Mouse (Mus musculus) testis, adult 2 months (tissue): ENCODE results near the gene Gp6. TPM values are rescaled to one million over a fixed set of nuclear protein-coding genes. Genes with fewer than 3 reads are reported as not detected.

Source experiments
- H3K27ac ChIP-seq: fragments of 200-500 bp; 2 replicates; pipeline ENCODE4 v1.5.1; 2012; ENCODE audit warnings: low read depth, low read length; ENCODE audit not compliant: control insufficient read depth, insufficient read depth
- H3K27me3 ChIP-seq: fragments of 200-500 bp; 2 replicates; pipeline ENCODE4 v1.6.1; 2012; ENCODE audit warnings: mild to moderate bottlenecking, low read length, moderate library complexity; ENCODE audit not compliant: control insufficient read depth, insufficient read depth
- H3K36me3 ChIP-seq: fragments of 200-500 bp; 2 replicates; pipeline ENCODE4 v1.6.1; 2012; ENCODE audit warnings: mild to moderate bottlenecking, low read length; ENCODE audit not compliant: control insufficient read depth, insufficient read depth
- H3K4me1 ChIP-seq: fragments of 200-500 bp; 2 replicates; pipeline ENCODE4 v1.6.1; 2012; ENCODE audit warnings: low read length; ENCODE audit not compliant: control insufficient read depth, insufficient read depth
- H3K4me3 ChIP-seq: fragments of 200-500 bp; 2 replicates; pipeline ENCODE4 v1.5.1; 2012; ENCODE audit warnings: low read depth, mild to moderate bottlenecking, low read length, moderate library complexity, mixed read lengths; ENCODE audit not compliant: control insufficient read depth
- CTCF ChIP-seq: fragments of 200-500 bp; IDR thresholded peaks from 2 replicates; pipeline ENCODE4 v1.5.1; 2012; ENCODE audit warnings: low read depth, mild to moderate bottlenecking, inconsistent platforms, low read length, moderate library complexity; ENCODE audit not compliant: control insufficient read depth, insufficient read depth, insufficient replicate concordance
- POLR2A ChIP-seq: fragments of 200-500 bp; IDR thresholded peaks from 2 replicates; pipeline ENCODE4 v1.6.1; 2012; ENCODE audit warnings: low read depth, mild to moderate bottlenecking, inconsistent platforms, low read length, moderate library complexity; ENCODE audit not compliant: control insufficient read depth
- polyA plus RNA-seq: library from polyadenylated mRNA; depleted of rRNA; stranded (reverse); fragments of >200 nt; gene quantifications from 2 replicates; pipeline ENCODE4 v1.2.3, GENCODE M21; 2012; rRNA removed

The Gp6 gene
- 0.13 and 0.17 TPM in 2 replicates for polyA plus RNA-seq

DNA sequence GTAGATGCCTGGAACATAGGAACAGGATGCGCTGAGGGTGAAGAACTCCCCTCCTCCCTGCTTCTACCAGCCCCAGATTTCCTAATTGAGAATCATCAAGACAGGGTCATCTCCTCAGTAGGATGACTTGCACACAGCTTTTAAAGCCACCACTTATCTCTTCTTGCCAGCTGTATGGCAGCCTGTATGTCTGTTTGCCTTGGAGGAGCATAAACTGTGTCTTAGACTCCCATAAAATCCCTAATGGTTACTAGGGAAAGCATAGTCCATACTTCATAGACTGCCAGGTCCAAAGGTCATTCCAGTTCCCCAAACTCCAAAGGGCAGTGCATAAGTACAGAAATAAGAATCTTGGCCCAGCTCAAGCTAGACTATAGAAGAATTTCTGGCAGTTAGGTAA lies at the start of gene Gp6:
Gene Gp6, minus strand, starts transcription at position 15 of the 400 bp plus-strand sequence.
- no peaks in the 10 kb centered on the region for H3K27me3 ChIP-seq
- TF ChIP-seq POLR2A (no peak), CTCF (no peak)
- no peak within 1 kb of the TSS for H3K27ac ChIP-seq
- H3K36me3 ChIP-seq: no peaks in the 10 kb centered on the region
- H3K4me3 ChIP-seq: no peak within 1 kb of the TSS
- H3K4me1 ChIP-seq: no peaks in the 10 kb centered on the region

DNA sequence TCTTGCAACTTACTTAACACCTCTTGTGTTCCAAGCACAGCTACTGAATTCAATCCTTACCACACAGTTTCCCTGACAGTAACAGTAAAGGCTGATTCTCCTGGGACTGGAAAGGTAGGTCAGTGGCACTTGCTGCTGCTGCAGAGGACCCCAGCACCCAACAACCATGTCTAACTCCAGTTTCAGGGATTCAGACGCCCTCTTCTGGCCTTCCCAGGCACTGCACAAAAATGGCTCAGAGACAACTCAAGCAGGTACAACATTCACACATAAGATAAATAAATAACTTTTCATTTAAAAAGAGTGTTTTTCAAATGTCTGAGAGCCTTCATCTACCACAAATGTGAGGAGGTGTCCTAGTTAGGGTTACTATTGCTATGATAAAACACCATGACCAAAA lies 49.6 kb upstream of the Gp6 start:
- Histone ChIP-seq H3K27me3 (no peaks in the 10 kb centered on the region), H3K4me1 (peaks cover 3% of the 10 kb centered on the region)

GRCm38 (mm10) chr7:4445216-4445791 lies 47.8 kb upstream of the Gp6 start, which contains the start of gene Rdh13:
Gene Rdh13 (minus strand): TSS chr7:4445649.
- Histone ChIP-seq H3K36me3 (no peaks in the 10 kb centered on the region), H3K27ac (peak within 1 kb of the TSS; percentile 81)
- TF ChIP-seq CTCF (no peak), POLR2A (no peak; the same call in 1 of the 2 replicates)

More for the DNA sequence above, 49.6 kb upstream of the Gp6 start:
- Histone ChIP-seq H3K27ac (no peak overlapping the region), H3K36me3 (no peaks in the 10 kb centered on the region), H3K4me3 (no peak overlapping the region)
- no peak for TF ChIP-seq POLR2A
- TF ChIP-seq CTCF: no peak; the same call in 1 of the 2 replicates

GRCm38 (mm10) chr7:4440549-4440948 lies 43.0 kb upstream of the Gp6 start:
- Histone ChIP-seq H3K27me3 (no peaks in the 10 kb centered on the region), H3K4me3 (no peak overlapping the region)

More at GRCm38 (mm10) chr7:4445216-4445791, 47.8 kb upstream of the Gp6 start, which contains the start of gene Rdh13:
- Histone ChIP-seq H3K4me1 (peaks cover 3% of the 10 kb centered on the region), H3K27me3 (no peaks in the 10 kb centered on the region), H3K4me3 (peak within 1 kb of the TSS; percentile 93)

DNA sequence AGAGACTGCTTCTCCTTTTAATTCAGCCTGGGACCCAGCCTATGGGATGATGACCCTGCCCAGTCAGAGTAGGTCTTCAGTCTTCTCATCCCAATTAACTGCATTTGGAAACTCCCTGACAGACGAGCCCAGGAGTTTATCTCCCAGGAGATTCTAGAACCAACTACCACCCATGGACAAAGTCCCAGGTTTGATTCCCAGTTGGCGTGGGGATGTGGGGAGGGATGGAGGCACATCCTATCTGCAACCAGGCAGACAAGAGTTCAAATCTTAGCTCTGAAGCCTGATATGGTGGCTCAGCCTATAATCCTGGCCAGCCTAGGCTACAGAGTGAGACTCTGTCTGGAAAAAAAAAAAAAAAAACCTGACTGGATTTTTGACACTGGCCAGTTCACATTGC lies 40.2 kb upstream of the Gp6 start:
- Histone ChIP-seq H3K4me1 (no peaks in the 10 kb centered on the region), H3K27ac (no peak overlapping the region), H3K36me3 (no peaks in the 10 kb centered on the region), H3K4me3 (no peak overlapping the region), H3K27me3 (no peaks in the 10 kb centered on the region)
- TF ChIP-seq CTCF: no peak
- no peak for TF ChIP-seq POLR2A

More at GRCm38 (mm10) chr7:4440549-4440948, 43.0 kb upstream of the Gp6 start:
- no peak overlapping the region for H3K27ac ChIP-seq
- H3K36me3 ChIP-seq: no peaks in the 10 kb centered on the region
- peaks cover 3% of the 10 kb centered on the region; the same call in 1 of the 2 replicates for H3K4me1 ChIP-seq
- TF ChIP-seq POLR2A (no peak), CTCF (no peak)

DNA sequence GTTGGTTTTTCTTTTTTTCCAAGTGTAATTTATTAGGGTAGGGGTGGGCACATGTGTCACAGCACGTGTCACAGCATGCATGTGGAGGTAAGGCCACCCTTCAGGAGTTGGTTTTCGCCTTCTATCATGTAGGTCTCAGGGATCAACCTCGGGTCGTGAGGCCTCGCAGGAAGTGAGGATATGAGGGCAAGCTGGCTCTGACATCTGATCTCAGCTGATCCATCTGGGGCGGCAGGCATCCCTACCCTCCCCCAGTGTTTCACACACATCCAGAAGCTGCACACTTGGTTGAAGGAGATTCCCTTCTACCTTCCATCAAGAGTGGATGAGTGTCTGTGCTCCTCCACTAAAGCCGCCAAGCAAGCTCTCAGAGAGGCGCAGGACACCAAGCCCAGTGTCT lies 34.5 kb upstream of the Gp6 start:
- H3K36me3 ChIP-seq: no peaks in the 10 kb centered on the region
- H3K27ac ChIP-seq: no peak overlapping the region
- TF ChIP-seq POLR2A (no peak), CTCF (no peak)
- no peaks in the 10 kb centered on the region for H3K27me3 ChIP-seq
- no peaks in the 10 kb centered on the region for H3K4me1 ChIP-seq
- H3K4me3 ChIP-seq: no peak overlapping the region

DNA sequence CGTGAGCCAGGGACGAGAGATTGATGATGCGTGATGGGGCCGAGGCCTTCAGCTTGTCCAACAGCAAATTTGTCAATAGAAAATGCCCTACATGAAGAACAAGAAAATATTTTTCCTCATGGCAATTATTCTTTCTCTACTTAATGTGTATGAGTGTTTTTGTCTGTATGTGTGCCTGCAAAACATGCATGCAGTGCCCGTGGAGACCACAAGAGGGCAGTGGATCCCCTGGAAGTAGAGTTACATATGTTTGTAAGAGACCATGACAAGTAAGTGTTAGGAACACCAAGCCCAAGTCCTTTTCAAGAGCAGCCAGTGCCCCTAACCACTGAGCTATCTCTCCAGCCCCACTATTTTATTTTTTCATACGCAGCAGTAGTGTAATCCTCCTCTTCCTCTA lies 34.0 kb upstream of the Gp6 start:
- Histone ChIP-seq H3K4me1 (no peaks in the 10 kb centered on the region), H3K27me3 (no peaks in the 10 kb centered on the region), H3K36me3 (no peaks in the 10 kb centered on the region), H3K27ac (no peak overlapping the region), H3K4me3 (no peak overlapping the region)
- peak; percentile 62; the same call in 1 of the 2 replicates for TF ChIP-seq CTCF
- TF ChIP-seq POLR2A: no peak
